Mouse (Mus musculus): Measurements from ENCODE around the gene Scrn3.

Gene Scrn3

DNA sequence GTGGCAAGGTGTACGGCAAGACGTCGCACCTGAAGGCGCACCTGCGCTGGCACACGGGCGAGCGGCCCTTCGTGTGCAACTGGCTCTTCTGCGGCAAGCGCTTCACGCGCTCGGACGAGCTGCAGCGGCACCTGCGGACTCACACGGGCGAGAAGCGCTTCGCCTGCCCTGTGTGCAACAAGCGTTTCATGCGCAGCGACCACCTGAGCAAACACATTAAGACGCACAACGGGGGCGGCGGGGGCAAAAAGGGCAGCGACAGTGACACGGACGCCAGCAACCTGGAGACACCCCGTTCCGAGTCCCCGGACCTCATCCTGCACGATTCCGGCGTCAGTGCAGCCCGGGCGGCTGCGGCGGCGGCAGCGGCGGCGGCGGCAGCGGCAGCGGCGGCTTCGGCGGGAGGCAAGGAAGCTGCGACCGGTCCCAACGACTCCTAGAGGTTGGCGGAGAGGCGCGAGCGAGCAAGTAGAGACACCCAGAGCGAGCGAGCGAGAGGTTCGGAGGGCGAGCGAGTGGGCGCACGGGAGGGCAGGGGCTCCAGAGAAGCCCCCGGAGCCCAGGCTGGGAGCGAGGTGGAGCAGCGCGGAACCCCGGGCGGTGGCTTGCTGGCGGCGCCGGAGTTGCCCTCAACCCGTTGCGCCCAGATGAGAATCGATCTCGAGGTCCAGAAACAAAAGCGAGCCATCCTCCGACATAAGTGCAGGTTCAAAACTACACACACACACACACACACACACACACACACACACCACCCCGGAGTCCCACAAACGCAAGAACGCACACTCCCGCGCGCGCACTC, 38.1 kb upstream of the Scrn3 start:
- DNase-seq (ENCODE audit: low spot score) = peak; percentile 66

- DNase-seq (ENCODE audit: low spot score) = no peak
Measured at GRCm38 (mm10) chr2:73275261-73276040, 37.0 kb upstream of the Scrn3 start.

- DNase-seq (ENCODE audit: low spot score) = peak; percentile 81
Measured at GRCm38 (mm10) chr2:73276141-73276571, 36.2 kb upstream of the Scrn3 start.

- DNase-seq (ENCODE audit: low spot score) = peak; percentile 70
Measured at GRCm38 (mm10) chr2:73277021-73277708, 35.2 kb upstream of the Scrn3 start.

DNA sequence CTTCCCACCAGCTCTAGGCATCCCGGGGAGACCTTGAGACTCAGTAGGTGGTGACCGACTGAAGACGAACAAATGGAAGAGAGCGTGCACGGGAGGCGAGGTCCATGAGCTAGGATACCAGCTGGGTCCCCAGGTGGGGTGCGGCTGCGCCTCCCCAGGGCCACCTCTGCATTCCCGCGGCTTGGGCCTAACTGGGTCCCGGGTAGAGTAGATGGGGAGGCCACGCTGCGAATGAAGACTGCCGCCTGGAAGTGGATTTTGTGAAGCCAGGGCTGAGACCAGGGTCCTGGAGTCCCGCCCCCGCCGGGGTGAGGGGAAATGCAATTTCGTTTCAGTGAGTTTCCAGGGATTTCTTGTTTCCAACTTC, 34.7 kb upstream of the Scrn3 start:
- DNase-seq (ENCODE audit: low spot score) = peak; percentile 67

DNA sequence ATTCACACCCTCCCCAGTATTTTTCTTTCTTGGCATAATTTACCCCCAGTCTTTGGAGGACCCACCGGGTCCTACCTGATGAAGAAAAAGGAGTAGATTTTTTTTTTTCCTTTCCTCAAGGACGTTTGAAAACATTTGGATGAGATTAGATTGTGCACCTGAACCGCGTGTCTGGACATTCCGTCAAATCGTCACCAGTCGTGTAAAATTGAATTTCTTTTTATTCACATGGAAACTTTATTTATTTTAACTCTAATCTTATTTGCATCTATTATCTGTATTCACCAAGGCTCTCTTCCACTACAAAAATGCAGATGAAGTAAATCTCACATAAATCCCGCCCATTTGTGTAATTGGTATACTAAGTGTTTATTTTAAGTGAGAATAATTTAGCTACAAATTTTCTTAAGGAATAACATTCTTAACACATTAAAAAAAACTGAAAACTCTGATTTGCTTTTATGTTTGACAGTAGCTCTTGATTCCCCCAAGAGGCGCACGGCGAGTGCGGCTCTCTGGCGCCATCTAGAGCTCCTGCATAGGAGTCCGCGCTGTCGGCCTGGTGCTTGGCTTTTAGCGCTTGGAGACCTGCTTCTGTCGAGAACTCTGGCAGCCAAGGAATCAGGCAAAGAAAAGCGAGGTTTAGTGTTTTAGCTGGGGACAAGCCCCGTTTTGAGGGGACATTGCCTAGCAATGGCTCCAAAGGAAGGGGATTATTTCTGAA, 34.1 kb upstream of the Scrn3 start:
- DNase-seq (ENCODE audit: low spot score) = peak; percentile 96

DNA sequence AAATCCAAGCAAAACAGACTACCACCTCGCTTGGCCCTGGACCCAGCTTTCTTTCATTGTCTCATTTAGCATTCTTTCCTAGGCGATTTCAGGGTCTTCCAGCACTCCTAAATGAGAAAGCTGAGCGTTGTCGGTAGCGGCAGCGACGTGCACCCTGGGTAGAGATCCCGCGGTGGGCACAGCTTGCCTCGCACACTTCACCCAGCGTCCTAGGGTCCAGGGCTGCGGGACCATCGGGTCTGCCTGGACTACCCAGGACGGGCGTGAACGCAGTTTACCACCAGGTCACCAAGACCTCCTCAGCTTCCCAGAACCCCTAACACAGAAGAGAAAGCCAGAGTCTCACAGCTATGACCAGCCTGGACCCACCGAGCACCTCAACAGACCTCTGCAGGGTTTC, 33.5 kb upstream of the Scrn3 start:
- peak; percentile 57 for DNase-seq (ENCODE audit: low spot score)

- DNase-seq (ENCODE audit: low spot score) = peak; percentile 58
Measured at GRCm38 (mm10) chr2:73279271-73280038, 32.9 kb upstream of the Scrn3 start.

DNA sequence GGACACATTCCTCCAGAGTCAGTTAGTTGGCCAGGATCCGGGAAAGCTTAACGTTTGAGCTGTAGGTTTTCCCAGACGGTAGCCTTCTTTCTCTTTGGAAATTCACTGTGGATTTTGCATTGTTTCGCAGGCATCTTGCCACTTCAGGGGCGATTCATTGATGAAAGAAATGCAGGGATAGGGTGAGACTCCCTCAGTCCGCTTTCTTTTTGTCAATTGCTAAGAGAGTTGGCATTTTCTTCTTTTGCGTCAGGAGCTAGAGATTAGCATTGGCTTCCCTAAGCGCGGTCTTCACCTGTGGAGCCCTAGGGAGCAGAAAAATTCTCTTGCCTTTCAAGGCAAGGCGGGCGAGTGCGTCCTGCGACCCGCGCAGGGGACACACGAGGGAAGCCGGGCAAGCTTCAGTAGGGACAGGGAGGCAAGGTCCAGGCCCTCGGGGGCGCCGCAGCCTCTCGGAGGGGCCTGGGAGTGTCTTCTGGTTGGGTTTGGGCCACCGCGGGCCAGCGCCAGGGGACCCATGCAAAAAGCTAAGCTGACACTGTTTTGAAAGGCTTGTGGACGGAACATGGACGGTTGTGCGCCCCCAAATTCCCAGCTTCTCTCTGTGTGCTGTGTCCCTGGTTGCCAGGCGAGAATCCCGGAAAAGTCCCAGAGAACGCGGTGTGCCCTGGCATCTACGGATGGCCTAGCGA, 31.9 kb upstream of the Scrn3 start:
- DNase-seq (ENCODE audit: low spot score) = peak; percentile 55

GRCm38 (mm10) chr2:73281048-73281661, 31.2 kb upstream of the Scrn3 start:
- DNase-seq (ENCODE audit: low spot score) = peak; percentile 49

DNA sequence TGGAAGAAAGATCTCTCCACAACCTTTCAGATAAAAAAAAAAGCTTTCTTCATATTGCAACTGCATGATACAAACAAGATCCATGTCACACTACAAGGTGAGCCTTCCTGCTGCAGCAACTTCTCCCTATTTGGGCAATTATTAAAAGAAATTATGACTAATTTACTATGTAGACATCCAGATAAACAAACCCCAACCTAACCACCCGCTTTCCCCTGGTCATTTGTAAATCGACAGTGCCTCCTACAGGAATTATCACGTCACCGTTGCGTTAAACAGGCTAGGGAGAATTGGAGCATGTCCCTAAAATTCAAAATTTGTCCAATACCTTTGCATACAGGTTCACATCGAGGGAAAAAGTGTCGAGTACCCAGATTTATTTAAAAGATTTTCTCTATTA, 30.7 kb upstream of the Scrn3 start:
- peak; percentile 79 for DNase-seq (ENCODE audit: low spot score)

DNA sequence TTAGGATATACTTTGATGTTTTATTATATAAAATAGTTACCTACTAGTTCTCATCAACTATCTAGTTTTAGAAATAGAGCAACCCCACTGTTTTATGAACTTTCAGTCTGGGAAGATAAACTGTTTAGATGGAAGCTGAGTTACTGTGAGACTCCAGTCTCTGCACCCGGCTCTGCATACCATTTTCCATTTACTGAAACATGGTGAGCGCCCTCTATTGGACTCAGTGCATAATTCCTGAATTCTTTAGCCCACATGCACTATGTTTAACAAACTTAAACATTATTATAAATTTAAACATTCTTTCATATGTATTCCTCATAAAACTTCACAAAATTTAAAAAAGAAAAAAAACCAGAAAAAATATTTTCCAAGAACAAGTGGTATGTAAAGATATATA, 26.8 kb upstream of the Scrn3 start:
- peak; percentile 79 for DNase-seq (ENCODE audit: low spot score)

DNA sequence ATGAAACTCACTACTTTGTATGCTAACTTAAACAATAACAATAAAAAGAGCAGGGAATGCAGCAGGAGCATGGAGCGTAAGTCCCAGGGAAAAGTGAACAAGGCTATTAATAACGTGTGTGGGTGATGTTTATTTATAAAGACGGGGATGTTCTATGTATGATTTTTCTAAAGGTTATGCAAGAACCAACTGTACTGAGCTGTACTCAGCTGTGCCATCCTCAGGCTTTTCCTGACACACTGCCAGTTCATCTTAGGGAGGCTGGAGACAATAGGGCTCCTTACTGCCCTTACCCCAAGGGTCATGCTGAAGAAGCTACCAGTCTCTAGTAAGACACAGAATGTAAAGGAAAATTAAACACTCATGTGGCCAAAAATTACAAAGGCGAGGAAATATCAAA, 21.3 kb upstream of the Scrn3 start:
- no peak for DNase-seq (ENCODE audit: low spot score)

DNA sequence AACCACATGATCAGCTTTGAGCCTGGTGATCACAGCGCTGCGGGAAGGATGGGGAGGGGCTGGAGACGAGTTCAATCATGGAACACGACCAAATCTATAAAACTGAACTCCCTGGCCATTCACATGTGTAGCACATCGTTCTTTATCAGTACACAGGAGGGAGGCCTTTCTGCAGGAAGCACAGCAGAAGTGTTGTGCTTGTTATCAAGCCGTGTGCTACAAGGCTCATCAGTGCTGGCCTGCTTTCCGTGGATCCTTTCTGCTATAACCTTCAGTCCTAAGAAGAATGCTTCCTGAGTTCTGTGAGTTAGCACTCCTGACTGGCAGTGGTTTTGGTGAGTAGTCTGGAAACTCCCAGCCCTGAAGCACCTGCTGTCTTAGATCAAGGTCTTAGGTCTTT, 17.4 kb upstream of the Scrn3 start:
- DNase-seq (ENCODE audit: low spot score) = no peak

DNA sequence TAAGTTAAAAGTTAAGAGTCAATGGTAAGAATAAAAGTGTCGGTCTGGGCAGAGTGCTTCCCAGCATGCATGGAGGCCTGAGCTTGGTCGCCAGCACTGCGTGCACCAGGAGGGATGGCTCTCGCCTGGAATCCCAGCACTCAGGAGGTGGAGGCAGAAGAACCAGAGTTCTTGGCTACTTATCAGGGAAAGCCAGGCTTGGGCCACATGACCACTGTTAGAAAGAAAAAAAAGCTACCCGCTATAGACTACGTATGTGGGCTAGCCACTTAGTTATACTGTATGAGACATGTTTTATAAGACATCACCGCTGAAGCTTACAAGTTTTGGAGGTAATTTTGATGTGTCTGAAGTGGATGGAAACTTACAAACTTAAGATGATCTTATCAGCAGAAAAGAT, 14.2 kb upstream of the Scrn3 start:
- DNase-seq (ENCODE audit: low spot score) = no peak

GRCm38 (mm10) chr2:73298841-73299240, 13.6 kb upstream of the Scrn3 start:
- no peak for DNase-seq (ENCODE audit: low spot score)

GRCm38 (mm10) chr2:73301979-73302378, 10.4 kb upstream of the Scrn3 start:
- DNase-seq (ENCODE audit: low spot score) = no peak

DNA sequence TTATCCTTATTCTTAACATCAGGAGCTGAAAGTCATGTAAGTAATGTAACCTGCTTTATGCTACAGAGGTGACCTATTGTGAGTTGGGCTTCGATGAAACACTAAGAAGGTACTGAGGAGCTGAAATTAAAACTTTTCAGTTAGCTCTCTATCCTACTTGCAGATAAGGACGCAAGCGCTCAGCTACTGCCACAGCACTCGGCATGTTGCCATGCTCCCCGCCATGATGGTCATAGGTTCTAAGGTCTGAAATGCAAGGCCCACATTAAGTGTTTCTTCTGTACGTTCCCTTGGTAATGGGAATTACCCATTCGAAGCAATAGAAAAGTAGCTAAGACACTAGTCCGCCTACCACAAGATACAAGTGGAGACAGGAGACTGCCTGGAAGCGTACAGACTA, 9.7 kb upstream of the Scrn3 start:
- DNase-seq (ENCODE audit: low spot score) = no peak

DNA sequence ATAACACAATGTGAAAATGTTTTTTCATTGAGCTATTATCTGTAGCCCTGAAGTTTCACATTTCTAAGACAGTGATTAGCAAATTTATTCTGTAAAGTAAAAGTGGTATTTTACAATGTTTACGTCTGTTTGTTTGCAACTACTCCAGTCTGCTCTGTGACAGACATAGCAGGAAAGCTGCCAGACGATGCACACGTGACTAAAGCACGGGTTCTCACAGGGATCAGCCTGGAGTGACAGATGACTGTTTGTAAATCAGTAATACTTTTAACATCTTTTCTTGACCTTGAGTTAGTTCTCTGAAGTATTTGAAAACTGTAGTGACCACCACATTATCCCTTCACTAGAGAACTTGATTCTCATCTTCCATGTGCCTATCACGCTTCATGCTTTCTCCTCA, 7.9 kb upstream of the Scrn3 start:
- no peak for DNase-seq (ENCODE audit: low spot score)

DNA sequence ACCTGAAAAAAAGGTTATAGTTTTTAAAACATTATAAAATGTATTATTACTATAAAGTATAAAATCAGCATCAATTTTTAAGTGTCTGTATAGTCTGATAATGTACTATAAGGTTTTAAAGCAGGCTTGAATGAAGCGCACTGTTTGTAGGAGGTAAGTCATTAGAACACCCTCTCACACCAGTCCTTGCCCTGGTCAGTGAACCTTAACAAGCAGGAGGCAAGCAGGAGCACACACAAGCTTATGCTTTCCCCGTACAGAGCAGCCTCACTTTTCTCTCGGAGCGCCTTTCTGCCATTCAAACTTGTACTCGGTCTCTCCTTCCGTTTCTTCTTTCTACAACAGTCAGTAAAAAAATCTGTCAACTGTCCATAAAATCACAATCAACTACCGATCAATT, 6.4 kb upstream of the Scrn3 start:
- no peak for DNase-seq (ENCODE audit: low spot score)
